Mouse (Mus musculus) heart, postnatal 36 days (tissue): ENCODE measurements around the gene Nfix. TPM values are rescaled to one million over a fixed set of nuclear protein-coding genes. Genes with fewer than 3 reads are reported as not detected.

ENCODE experiments used
- DNase-seq, 2 experiments: peaks; one replicate each; pipeline ENCODE4 v3.0.0; 2021 to 2022
- intact Hi-C: fragments of 180-260 bp; cut with DNase I; formaldehyde crosslinking; loops from one replicate; pipeline ENCODE4 v1.15.1; 2025
- total RNA-seq, 2 experiments: library from RNA; stranded (reverse); gene quantifications; 2 replicates each; pipeline ENCODE4 v1.2.3; 2021

The Nfix gene
- total RNA-seq, 2 experiments from 2014 or later, result 279 to 296 TPM

DNA sequence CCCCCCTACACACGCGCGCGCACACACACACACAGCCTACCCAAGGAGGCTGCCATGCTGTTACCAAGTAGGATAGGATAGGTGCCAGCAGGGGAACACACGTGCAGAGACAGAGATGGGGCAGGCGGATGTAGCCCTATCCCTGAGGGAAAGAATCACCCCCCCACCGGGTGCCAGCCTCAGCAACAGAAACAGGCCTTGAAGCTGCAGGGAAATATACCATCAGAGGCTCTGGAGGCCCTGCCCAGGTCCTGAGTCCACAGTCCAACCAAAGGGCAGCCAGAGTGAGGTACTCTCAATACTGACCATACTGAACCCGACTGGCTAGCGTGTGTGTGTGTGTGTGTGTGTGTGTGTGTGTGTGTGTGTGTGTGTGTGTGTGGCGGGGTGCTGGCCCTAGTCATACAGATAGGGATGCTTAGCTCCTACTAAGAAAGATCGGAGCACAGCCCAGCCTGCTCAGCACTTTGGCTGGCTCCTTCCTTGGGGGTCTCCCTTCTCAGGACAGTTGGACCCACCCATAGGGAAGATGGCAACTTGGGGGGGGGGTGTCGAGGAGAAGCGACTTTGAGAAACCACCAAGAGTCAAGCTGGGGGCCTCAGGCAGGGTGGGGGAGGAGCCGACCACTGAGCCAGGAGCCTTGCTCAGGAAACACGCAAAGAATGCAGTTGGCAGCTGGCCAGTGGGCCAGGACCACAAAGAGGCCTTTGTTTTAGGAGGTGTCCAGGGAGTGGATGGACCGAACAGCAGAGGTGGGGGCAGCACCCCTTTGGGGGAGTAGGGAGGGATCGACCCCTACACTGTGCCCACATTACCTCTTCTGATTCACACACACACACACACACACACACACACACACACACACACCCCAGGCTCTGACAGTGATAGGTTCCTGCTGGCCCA lies 56.4 kb downstream of the Nfix start:
- DNase-seq, result peak; percentile 80 to 84
- intact Hi-C loops, result no loop called here

DNA sequence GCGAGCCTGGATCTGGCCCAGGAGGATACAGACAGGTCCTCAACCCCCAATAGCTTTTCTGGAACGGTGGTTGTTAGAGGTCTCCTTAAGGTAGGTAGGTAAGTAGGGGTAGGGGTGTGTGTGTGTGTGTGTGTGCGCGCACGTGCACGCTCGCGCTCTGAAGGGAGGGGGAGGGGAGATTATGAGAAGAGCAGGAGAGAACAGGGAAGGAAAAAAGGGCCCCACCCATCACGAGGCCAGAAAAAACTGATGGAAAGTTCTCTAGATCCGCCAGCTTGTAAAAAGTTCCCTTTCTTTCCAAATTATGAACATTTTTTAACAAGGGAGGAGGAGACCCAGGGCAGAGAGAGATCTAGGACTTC lies 57.1 kb downstream of the Nfix start:
- intact Hi-C loops, result no loop called here
- DNase-seq, result no peak

DNA sequence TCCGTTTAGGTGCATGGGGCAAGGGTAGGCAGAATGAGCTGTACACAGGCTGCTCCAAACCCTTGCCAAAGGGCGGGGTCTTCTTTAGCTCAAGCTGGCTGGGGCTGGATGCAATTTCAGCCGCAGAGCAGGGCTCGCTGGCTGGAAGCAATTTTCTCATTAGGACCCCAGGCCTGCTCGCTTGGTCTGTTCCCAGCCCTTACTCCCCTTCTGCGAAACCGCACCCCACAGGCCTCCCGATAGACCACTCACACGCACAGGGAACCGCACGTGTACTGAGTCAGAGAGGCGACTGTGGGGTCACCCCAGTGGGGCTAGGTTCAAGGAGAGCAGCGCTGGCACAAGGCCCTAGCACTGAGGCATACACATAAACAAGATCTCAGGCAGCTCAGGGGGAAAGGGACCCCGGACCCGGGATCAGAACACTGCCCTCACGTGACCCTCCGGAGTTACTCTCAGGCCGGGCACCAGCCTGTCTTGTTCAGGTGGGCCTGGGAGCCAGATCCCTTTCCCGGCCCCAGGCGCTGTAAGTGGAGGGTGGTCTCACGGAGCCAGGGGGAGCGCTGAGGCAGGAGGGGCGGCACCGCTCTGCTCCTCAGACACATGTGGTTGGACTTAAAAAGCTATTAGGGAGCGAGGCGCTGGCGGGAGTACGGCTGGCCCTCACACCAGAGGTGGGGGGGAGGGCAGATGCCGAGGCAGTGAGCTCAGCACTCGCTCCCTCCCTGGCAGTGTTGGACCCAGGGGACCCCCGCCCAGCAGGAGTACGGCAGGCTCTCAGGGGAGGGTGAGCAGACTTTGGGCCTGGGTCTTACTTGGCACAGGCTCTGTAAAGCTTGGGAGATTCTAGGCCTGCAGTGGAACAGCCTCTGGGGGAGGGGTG lies 57.7 kb downstream of the Nfix start:
- intact Hi-C loops, result no loop called here
- DNase-seq, result peak; percentile 58 to 76

DNA sequence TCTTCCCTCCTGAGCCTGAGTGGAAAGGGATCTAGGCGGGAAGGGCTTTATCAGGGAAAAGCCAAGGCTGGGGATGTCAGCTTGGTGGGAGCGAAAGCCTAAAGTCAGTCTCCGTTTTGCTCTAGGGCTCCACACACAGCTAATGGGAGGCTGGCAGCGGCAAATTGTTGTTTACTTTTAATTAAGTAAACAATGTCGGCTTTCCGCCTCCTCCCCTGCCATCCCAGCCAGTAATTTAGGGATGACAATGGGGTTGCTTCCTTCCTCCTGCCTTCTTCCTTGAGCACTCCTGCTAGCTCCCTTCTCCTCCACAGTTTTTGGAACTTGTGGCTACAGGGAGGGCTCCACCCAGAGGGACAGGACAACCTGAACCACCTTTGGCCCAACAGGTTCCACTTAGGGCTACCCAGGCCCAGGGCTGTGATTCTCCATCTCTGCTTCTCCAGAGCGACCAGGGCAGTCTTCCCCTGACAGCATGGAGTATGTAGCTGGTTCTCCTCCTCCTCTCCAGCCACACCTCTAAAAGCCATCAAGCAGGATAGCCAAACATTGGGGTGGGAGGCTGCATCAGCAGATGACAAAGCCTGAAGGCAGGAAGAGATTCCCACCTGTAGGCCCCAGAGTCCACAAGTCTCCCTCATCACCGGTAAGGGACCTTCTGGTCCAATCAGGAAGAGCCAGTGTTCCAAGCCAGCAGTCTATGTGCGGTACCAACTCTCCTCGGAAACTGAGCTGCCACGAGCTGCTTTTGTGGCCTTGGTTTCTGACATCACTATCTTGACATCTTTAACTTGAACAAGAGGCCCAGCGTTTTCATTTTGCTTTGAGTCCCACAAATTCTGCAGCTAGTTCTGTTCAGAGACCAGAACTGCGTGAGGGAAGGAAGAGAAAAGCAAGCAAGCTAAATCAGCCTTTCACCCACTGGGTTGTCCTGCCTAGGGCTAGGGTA lies 59.0 kb downstream of the Nfix start:
- intact Hi-C loops, result no loop called here
- DNase-seq, result no peak

DNA sequence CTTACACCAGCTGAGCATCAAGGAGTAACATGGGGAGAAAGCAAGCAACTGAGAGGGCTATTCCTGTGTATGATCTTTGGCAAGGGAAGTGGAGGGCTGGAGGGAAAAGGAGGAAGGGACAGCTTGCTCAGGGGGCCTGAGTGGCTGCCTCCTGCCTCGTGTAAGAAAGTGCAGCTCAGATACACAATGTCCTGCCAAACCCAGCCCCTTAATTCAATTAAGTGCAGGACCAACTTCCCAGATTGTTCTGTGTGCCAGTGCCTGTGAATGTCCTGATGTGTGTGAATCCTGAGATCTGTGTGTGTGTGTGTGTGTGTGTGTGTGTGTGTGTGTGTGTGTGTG lies 60.8 kb downstream of the Nfix start:
- intact Hi-C loops, result no loop called here
- no peak for DNase-seq

DNA sequence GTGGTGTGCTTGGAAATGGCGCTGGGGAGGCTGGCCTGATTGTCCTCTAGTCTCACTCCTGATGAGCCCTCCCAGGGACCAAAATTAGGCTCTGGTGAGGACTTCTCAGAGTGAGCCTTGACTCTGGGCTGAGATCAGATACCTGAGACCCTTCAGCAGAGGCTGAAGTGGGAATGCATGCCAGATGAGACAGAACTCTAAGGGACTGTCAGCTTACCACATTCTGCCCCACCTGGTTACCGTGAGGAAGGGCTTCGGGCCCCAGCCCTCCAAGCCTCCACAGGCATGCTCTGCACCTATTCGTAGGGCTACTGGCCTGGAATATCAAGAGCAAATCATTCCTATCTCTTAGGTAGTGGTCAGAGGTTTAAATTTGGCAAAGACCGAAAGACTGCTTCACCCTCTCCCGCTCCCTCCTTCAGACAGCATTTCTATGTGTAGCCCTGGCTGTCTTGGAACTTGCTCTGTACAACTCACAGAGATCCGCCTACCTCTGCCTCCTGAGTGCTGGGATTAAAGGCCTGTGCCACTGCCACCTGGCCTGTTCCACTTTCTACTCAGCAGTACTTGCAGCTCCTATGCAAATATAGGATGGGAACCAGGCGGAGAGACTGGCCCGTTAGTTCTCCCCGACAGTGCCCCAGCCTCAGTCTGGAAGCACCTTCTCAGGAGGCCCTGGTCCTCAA lies 61.3 kb downstream of the Nfix start:
- intact Hi-C loops, result no loop called here
- no peak for DNase-seq

DNA sequence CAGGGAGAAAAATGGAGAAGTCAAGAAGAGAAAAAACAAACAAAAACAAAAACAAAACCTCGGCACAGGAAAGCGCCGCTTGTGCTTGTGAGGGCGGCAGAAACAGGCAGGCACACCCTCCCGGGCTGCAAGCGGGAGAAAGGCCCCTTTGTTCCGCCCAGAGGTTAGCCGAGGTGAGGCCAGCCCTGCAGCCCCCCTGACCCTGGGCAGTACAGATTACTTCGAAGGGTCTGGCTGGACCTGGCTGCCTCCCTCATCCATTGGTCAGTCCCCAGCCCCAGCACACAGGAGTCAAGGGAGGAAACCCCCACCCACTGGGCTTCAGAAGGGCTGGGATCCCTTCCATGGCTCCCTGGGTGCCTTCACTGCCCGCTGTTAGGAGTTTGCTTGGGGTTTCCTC lies 61.9 kb downstream of the Nfix start:
- intact Hi-C loops, result no loop called here
- DNase-seq, result no peak

DNA sequence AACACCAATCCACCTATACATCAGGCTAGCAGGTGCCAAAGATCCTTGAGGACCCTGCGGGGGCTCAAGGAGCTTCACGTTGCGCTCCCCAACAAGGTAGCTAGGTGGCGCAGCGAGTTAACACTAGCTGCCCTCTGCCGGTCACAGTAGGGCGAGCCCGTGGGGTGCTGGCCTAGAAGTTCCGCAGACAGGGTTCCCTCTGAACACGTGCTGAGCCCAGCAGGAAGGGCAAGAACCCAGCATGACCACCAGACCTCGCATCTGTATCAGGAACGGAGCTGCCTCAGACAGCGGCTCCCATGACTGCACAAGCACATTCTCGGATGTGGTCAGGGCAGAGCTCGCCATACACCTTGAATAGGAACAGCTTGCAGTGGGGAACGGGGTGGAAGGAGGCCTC lies 62.5 kb downstream of the Nfix start:
- intact Hi-C loops, result loop anchor here (1.0 kb wide), 2 partner anchors 27 to 74 kb away; no protein-coding TSS in a partner anchor
- peak; percentile 83 to 84 for DNase-seq

DNA sequence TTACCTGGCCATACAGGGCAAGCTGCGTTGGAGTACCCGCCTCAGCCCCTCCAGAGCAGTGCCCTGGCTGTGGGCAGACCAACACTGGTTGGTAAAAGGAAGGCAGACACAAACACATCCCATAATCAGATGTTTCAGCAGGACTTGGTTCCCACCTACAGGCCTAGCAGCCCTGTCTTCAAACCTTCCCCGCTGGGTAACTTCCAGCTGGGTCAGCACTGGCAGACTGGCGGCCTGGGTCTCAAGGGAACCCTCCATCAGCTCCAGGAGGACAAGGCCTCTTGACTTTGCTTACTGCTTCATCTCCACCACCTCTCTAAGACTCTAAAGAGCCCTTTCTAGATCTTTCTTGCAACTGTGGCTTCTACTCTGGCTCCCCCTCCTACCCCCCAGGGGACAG lies 63.6 kb downstream of the Nfix start:
- intact Hi-C loops, result no loop called here
- no peak for DNase-seq

DNA sequence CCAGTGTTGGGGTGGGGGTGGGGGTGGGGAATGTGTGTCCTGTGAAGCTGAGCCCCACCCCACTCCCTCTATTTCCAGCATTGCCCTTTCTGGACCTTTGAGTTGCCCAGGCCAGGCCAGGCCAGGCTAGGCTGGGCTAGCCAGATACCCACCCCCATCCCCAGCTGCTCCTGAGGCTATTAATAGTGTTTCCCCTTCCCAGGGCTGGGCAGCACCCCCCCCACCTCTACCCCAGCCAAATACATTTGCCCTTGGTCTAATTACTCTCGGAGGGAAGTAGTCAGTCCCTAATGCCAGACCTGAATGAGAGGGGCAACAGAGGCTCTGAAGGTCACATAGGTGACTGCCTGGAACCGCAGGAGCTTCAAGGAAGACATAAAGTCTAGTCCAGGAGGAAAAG lies 64.5 kb downstream of the Nfix start:
- intact Hi-C loops, result no loop called here
- DNase-seq, result no peak

DNA sequence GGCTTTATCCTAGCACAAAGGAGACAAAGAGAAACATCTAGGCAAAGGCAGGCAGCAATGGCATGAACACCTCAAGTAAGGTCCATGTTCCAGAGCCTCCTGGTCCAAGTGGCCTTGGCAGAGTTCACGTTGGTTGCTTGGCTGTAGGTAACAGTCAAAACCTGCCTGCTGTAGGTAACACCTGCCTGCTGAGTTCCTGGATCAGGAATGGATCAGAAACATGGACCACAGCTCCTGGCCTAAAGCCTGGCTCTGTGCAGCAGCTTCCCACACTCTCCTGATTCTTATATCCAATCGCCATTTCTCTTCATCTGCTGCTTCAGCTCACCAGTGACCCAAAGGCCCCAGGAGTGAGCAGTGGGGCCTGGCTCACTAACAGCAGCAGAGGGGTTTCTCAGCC lies 65.5 kb downstream of the Nfix start:
- no peak for DNase-seq
- intact Hi-C loops, result no loop called here

DNA sequence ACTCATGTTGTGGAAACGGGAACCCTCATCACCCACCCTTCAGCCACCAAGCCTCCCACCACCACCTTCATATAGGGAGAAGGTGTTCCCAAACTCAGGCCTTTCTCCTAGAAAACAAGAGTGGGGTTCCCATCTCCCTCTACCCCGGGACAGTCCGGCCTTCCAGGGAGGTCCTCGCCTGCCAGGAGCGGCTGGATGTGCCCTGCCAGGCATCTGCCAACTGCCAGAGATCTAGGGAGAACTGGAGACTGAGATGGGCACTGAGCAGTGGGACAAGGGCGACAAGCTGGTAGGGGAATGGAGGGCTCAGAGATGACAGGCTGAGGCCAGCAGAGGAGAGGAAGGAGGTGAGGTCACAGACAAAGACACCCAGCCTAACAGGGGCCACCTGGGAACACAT lies 66.2 kb downstream of the Nfix start:
- DNase-seq, result no peak
- intact Hi-C loops, result no loop called here

DNA sequence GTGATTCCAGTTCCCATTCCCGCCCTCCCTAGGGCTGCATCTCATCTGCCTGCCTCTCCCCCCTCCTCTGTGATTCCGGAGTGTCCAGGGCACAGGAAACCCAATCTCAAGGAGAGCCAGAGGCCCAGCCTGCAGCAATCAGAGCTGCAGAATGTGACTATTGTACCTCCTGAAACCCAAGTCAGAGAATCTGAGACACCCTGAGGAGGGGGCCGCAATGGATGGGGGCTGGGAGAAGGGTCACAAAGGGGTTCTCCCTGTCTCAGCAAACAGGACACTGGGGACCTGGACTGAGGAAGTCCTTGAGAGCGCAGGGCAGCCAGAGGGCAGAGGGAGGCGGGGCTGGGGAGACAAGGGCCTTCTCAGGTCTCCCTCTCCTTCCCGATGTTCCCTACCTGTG lies 67.1 kb downstream of the Nfix start:
- intact Hi-C loops, result no loop called here
- no peak for DNase-seq

DNA sequence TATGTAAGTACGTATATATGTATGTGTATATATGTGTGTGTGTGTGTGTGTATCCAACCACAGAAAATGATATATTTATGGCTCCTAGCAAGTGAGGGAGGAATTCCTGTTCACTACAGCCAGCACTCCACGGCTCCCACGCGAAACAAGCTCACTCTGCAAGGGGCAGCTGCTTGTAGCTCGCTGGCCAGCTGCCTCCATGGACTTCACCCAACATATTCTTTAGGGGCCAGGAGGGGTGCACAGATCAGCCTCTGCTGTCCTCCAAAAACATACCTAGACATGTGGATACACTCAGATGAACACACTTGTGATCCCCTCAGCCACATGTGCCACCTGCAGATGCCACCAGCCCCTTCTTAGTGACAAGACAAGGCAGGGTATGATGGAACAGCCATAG lies 67.6 kb downstream of the Nfix start:
- DNase-seq, result no peak
- intact Hi-C loops, result no loop called here

DNA sequence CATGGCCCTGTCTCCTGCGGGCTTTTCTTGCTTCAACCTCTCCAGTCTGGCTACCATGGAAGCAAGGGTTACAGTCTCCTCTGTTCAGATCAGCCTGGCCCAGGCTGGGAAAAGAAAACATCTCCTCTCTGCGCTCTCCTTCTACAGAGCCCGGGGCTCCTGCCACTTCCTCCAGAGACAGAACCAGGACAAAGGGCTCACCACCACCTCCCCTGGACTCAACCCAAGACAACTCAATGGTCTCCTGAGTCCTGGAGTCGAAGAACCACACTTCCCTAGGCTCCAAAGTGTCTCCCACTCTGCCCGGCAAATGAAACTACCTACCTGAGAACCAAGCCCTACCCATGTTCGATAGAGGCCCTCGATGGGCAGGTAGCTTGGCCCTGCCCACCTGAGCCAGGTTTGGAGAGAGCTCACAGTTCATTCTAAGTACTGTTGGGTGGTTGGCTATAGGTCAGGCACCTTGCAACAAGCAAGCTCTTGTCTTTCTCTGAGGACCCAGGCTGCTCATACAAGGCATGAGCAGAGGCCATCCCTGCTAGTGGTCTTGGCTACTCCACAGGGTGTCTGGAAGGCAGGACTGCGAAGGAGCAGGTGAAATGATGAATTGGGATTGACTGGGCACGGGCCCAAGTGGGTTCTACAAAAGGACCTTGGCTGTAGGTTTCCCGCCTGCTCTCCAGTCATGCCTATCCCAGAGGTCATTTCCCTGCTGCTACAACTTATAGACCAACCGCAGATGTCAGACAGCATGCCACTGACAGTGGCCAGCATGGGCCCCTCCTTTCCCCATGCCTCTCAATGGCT lies 68.6 kb downstream of the Nfix start:
- intact Hi-C loops, result no loop called here
- DNase-seq, result no peak

DNA sequence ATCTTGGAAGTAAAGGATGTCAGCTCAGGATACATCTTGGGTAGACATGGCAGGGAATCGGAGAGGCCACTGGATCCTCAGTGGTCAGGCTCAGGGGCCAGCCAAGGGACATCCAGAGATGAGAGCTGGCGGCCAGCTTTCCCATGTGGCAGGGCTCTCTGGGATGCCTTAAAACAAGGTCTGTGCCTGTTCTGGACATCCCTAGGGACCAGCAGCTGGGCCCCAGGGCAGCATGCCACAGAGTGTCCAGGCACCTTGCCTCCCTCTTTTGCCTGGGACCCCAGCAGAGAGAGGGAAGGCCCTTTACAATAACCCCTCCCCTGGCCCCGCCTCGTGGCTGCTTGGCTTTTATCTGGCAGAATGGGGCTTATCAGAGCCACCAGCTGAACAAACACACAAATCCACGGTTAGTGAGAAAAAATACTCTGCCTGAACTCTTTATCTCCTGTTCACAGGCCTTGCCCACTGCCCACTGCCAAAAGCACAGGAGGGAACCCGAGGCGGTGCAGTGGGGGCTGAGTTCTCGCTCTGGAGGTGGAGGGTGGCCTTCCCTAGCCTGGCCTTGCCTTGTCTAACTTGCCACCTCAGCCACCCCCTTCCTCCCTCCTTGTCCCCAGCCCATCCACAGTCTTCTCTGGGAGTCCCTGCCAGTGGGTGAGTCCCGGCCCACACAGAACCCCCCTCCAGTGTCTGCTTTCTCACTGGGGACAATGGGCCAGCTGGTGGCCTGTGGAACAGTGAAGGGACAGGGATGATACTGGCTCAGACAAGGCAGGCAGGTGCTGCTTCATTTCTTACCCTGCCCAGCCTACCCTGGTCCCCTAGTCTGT lies 69.4 kb downstream of the Nfix start:
- peak; percentile 62 to 74 for DNase-seq
- intact Hi-C loops, result no loop called here

DNA sequence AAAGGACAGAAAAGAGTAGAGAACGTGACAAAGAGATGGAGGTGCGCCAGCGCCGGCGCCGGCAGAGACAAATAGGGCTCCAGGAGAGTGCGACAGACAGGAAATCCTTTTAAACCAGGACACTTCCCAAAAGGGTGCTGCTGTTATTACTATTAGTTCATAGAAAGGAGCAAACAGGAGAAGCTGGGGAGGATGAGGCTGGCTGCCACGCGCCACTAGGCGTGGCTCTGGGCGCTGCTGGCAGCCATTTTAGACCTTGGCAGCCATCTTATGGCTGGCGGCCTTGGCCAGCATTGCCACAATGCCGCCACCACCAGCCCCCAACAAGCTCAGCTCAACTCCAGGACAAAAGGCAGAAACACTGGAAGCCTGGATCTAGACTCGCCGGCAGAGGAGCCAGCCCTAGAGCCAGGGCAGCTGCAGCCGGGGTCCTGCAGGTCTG lies 70.2 kb downstream of the Nfix start:
- peak; percentile 65 to 66 for DNase-seq
- intact Hi-C loops, result no loop called here

DNA sequence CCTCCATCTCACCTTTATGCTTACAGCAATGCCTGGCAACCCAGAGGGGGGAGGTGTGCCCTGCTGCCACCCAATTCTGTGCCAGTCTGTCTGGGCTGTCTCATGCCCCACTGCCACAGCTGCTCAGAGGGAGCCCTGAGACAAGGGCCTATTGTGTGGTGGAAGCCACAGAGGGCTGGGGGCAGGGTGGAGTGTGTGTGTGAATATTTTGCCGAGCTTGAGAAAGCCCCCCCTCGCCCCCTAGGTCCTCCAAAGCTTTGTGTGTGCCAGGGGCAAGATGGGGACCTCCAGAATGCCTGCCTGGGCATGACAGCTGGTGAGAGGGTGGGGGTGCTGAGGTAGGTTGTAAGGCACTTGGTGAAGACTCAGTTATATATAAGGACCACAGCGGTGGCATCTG lies 71.7 kb downstream of the Nfix start:
- no peak for DNase-seq
- intact Hi-C loops, result no loop called here

DNA sequence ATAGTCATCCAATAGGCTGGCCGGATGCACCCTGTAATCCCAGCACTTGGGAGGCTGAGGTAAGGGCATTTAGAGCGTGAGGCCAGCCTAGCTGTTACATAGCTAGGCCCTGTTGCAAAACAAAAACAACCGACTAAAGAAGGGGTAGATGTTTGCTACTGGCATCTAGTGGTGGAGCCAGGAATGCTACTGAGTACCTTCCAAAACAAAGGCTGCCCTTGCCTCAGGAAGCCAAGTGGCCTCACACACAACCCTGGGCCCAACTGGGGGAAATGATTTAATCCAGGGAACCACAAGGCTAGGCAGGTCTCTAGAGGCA lies 74.2 kb downstream of the Nfix start:
- DNase-seq, result no peak
- intact Hi-C loops, result loop anchor here (1.0 kb wide), 1 partner anchor 17 kb away; no protein-coding TSS in a partner anchor
